Mouse (Mus musculus) MEL (cell line): ENCODE measurements around the gene Etfbkmt.

Source experiments
- CTCF ChIP-seq, 3 experiments: IDR thresholded peaks in 2 of 3; conservative IDR thresholded peaks in 1 of 3; 2 replicates each; pipeline ENCODE4 v1.5.1; 2011 to 2012; ENCODE audit warnings: low read length in 3 of 3, low read depth in 2 of 3, mild to moderate bottlenecking in 2 of 3, improper control_type of control experiment in 1 of 3, inconsistent platforms in 1 of 3, mixed read lengths in 1 of 3, moderate library complexity in 1 of 3; ENCODE audit not compliant: control insufficient read depth in 1 of 3, insufficient read depth in 1 of 3, poor library complexity in 1 of 3, severe bottlenecking in 1 of 3
- EP300 ChIP-seq, 2 experiments: IDR thresholded peaks; 2 replicates each; pipeline ENCODE4 v1.6.1; 2011; ENCODE audit warnings: improper control_type of control experiment in 2 of 2, low read length in 2 of 2, low read depth in 1 of 2, mild to moderate bottlenecking in 1 of 2
- MAX ChIP-seq: IDR thresholded peaks from 2 replicates; pipeline ENCODE4 v1.6.1; 2011; ENCODE audit warnings: low read length, improper control_type of control experiment
- MAZ ChIP-seq: IDR thresholded peaks from 2 replicates; pipeline ENCODE4 v1.6.1; 2012; ENCODE audit warnings: low read depth, mild to moderate bottlenecking, inconsistent platforms, low read length, improper control_type of control experiment
- MEF2A ChIP-seq: IDR thresholded peaks from 2 replicates; pipeline ENCODE4 v1.6.1; 2014; ENCODE audit warnings: low read depth, mild to moderate bottlenecking, inconsistent platforms, low read length, improper control_type of control experiment; ENCODE audit not compliant: poor library complexity, insufficient replicate concordance, severe bottlenecking; ENCODE audit errors: extremely low read depth
- POLR2A ChIP-seq, 2 experiments: IDR thresholded peaks; 2 replicates each; pipeline ENCODE4 v1.6.1; 2011 to 2012; ENCODE audit warnings: low read length in 2 of 2, mild to moderate bottlenecking in 2 of 2, control low read depth in 1 of 2, improper control_type of control experiment in 1 of 2, low read depth in 1 of 2, moderate library complexity in 1 of 2; ENCODE audit not compliant: control insufficient read depth in 1 of 2, insufficient read depth in 1 of 2, poor library complexity in 1 of 2

DNA sequence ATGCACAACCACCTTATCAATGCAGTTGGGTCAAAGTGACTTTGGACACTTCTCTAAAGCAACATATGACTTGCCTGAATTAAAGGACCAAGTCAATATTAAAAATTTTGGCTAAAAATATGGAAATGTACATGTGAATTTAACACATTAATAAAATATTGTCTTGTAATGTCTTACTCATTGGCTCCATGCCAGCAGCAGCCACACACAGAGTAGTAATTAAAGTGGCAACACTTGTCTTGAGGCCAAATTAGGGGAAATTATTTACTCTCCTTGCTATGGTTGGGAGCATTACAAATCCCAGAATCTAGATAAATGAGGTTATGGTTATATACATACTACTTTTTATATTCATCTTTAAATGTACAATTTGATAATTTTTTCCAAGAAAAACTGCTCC lies 22.7 kb upstream of the Etfbkmt start:
- no peak for TF ChIP-seq CTCF (IDR thresholded peaks at IDR 0.05 in 2 of 3, conservative IDR thresholded peaks at IDR 0.05 in 1 of 3; ENCODE audit: control insufficient read depth in 1 of 3, insufficient read depth in 1 of 3, low read depth in 2 of 3, low read length in 3 of 3, poor library complexity in 1 of 3, severe bottlenecking in 1 of 3)
- no peak for TF ChIP-seq MEF2A
- TF ChIP-seq MAZ, result no peak
- no peak for TF ChIP-seq POLR2A (IDR thresholded peaks at IDR 0.05; ENCODE audit: control insufficient read depth in 1 of 2, insufficient read depth in 1 of 2, low read depth in 1 of 2, low read length in 2 of 2, poor library complexity in 1 of 2)
- no peak for TF ChIP-seq MAX
- TF ChIP-seq EP300 (IDR thresholded peaks at IDR 0.05; ENCODE audit: low read depth in 1 of 2, low read length in 2 of 2), result no peak
